Mouse (Mus musculus): ENCODE data around the gene Insc.

The Insc gene

GRCm38 (mm10) chr7:114827360-114827759 lies 83.9 kb downstream of the Insc start:
- no peak for DNase-seq (ENCODE audit: low spot score)

DNA sequence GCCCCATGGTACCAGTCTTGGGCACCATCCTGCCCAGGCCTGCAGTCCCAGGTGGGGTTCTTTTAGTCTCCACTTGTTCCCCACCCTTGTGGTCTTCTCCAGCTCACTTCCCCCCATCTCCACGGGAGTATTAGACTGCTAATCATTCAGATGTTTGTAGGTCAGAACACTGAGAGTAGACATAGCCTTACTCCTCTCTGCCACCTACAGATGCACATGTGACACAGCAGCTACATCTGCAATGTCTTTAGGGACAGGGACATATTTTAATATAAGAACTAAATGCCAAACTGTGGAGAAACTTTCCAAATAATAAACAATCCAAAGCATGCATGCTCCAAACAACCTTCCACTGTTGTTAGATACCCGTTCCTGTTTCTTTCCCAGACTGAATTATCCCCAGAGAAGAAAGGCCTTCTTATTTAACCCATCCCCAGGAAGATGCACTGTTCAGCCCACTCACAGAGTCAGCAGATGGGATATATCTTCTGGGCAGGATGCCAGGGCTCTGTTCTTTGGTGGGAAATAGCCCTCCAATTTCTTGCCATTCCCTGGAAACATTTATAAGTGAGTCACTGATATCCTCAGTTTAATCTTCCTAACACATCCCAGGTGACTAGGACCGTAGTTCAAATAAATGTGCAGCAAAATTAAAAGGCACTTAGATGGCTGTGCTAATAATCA lies 88.9 kb downstream of the Insc start:
- peak; percentile 29 for DNase-seq (ENCODE audit: low spot score)

GRCm38 (mm10) chr7:114834504-114834903 lies 91.0 kb downstream of the Insc start:
- DNase-seq (ENCODE audit: low spot score): no peak

DNA sequence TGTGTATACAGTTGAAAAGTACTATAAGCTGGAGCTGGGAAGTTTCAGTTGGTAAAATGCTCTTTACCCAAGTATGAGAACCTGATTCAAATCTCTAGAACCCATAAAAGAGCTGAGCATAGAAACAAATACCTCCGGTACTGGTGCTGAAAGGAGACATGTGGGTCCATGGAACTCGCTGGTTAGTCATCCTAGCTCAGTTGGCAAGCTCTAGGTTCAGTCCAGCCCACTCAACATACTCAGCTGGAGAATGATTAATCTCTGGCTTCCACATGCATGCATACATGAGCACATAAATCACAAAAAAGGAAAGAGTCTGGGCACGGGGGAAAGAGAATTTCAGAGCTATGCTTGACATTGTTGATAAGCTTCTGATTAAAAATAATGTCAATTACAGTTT lies 93.8 kb downstream of the Insc start:
- peak; percentile 15 for DNase-seq (ENCODE audit: low spot score)

DNA sequence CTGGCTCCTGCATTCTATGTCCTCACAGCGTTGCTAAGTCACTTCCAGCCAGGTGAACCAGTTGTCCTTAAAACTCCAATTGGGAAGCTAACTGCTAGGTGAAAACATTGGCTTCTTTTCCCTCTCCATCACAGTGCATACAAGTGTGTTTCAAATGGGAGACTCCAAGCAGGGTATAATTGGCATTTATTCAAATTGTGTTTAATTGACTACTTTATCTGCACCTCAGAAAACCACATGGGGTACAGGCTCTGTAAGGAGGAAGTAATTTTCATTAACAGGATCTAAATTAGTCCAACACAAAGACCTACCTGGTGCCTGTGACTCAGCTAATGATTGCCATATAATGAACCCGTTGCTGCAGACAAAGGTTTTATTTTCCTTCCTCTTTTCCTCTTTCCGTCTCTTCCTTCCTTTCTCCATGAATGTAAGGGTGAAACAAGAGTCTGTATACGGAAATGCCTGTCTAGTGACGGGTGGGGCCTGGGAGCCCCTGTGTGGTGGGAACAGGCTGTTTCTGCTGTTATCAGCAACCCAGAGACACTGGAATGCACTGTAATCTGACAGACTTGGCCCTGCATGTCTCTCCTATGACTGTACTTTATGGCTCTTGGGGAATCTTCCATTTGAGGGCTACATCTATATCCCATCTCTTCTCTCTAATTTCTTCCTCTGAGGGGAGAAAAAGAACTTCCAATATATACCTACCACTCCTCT lies 96.7 kb downstream of the Insc start:
- DNase-seq (ENCODE audit: low spot score): no peak

- DNase-seq (ENCODE audit: low spot score): peak; percentile 12
Measured at GRCm38 (mm10) chr7:114842644-114843211, 99.2 kb downstream of the Insc start.

DNA sequence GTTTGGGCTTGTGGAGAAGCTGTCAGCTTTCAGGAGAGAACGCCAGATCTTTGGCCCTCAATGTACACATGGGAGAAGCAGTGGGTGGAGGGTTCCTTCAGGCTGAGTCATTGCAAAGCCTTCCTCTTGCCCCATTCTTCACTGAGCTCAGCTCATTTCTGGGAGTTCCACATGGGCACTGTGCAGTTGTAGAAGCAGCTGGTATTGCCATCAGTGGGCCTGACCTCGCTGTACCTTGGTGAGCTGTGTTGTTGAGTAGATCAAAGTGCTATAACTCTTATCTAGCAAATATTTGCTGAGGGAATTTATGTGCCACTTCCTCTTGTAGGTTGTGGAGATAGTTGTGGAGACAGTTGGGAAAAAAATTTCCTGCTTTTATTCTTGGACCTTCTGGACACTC lies 103.7 kb downstream of the Insc start:
- DNase-seq (ENCODE audit: low spot score): no peak

GRCm38 (mm10) chr7:114852387-114852786 lies 108.9 kb downstream of the Insc start:
- DNase-seq (ENCODE audit: low spot score): no peak

- DNase-seq (ENCODE audit: low spot score): no peak
Measured at GRCm38 (mm10) chr7:114854169-114854568, 110.7 kb downstream of the Insc start.

DNA sequence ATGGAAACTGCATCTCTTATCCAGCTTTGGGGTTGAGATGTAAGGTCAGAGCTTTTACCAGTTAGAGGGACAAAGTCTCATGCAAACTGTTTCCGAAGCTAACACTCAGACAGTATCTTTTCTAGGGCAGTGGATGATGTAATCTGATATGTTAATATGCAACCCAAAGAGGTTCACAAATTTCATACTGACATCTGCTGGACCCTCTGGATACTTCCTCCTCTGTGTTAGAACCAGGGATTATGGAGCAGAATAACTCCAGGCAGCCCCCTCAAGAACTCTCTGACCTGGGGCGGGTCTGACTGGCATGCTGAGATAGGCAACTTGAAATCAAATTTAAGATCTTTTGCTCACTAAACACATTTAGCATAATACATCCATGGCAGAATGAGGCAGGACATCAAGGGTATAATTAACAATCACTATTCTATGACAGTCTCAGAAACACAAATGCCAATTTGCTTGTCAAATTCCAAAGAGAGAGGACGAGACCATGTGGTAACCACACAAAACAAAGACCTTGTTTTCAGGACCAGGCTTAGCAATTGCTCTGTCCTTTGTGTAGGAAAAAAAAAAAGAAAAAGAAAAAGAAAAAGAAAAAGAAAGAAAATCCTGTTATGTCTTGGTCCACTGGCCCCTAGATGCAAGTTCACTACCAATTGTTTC lies 117.5 kb downstream of the Insc start:
- DNase-seq (ENCODE audit: low spot score): no peak

DNA sequence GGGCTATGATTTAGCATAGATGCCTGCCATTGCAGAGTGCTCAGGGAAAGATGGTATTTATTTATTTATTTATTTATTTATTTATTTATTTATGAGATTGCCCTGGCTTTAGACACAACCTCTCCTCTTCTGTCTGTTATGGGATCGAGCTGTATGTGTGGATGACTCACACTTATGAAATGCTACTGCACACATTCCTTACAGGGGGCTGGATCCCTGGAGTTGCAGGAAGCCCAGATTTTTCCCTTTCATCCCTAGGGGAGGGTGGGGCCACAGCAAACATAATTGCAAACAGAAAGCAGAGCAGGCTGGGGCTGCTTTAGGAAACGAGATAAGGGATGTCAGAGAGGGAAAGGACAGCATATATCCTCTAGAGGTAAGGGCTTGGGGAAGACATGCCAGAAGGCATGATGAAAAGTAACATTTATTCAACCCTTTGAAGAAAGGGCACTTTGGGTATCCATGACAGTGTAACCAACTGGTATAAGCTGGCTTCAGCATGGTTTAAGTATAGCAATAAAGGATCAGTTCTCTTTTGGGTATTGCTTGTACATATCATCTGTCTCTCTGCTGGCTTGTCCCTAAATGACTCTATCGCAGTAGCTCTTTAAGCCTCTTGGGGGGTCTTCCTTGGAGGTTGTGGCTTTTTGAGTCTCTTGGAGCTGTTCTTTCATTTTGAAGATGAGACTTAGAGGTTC lies 130.0 kb downstream of the Insc start:
- no peak for DNase-seq (ENCODE audit: low spot score)

DNA sequence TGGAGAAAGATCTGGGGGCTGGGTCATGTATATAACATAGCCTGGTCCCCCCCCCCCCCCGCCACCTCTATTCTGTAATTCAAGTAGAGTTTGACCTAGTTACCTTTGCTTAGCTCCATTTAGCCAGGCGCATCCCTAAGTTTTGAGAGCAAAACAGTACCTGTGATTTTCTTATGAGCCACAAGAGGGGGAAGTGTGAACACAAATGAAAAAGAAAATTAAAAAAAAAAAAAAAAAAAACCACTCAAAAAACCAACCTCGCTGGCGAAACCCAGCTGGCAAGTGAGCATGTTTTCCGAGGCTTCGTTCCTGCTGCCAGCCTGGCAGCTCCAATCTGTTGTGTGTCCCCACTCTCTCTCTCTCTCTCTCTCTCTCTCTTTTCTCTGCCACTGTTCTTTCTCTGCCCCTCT lies 130.5 kb downstream of the Insc start:
- peak; percentile 55 for DNase-seq (ENCODE audit: low spot score)

- DNase-seq (ENCODE audit: low spot score): no peak
Measured at GRCm38 (mm10) chr7:114874579-114874978, 131.1 kb downstream of the Insc start.

GRCm38 (mm10) chr7:114883602-114884001 lies 140.1 kb downstream of the Insc start:
- peak; percentile 11 for DNase-seq (ENCODE audit: low spot score)

DNA sequence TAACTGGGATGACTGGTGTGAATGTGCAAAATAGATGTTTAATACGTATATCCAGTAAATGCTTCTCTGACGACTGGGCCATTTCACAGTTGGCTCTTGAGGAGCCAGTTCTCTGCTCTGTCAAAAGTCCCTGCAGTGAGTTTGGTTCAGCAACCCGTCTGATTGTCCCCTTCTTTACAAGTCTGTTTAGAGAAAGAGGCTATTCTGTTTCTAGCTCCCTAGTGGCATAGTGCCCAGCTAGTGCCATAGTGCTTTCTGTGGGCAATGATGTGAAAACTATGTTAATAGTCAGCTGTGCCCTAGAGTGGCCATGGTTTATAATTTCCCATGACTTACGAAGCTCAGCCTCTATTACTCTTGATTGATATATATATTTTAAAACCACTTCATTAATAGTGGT lies 143.4 kb downstream of the Insc start:
- peak; percentile 8 for DNase-seq (ENCODE audit: low spot score)

GRCm38 (mm10) chr7:114890215-114890614 lies 146.7 kb downstream of the Insc start:
- DNase-seq (ENCODE audit: low spot score): no peak

- DNase-seq (ENCODE audit: low spot score): peak; percentile 35
Measured at GRCm38 (mm10) chr7:114892618-114893257, 149.2 kb downstream of the Insc start.

GRCm38 (mm10) chr7:114893889-114894288 lies 150.4 kb downstream of the Insc start:
- DNase-seq (ENCODE audit: low spot score): no peak

DNA sequence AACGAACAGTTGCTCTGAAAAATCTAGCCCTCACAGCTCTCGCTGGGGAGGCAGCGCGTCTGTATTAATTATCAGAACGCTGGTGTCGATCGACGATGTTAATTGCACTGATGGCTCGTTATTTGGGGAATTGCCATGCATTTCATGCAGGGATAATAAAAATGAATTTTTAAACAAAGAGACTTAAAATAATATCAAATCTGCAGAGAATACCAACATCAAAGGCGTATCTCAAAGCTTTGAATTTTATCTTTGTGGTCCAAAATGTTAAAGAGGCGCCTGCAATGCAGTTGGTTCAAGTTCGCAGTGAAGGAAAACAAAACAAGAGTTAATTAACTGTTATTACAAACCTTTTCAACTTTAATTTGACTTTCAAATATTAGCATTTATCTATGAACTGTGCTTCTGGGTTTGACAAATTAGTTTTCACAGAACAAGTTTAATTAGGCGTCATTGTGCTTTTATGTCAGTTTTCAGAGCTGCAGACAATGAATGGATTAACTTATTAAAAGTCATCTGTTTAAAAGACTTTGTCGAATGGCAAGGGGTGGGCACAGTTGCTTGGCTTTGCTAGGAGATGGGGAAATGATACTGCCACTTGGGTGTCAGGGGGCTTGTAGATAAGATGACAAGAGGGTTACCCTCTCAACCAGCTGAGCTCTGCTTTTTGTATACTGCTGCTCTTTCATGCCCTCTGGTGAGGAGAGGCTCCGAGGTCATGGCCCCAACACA lies 153.6 kb downstream of the Insc start:
- no peak for DNase-seq (ENCODE audit: low spot score)

All from layer of hippocampus, adult 11-12 months (tissue).